Mouse (Mus musculus) liver, embryonic 14.5 days (tissue): Measurements from ENCODE around the gene Cdh23. TPM values are rescaled to one million over a fixed set of nuclear protein-coding genes. Genes with fewer than 3 reads are reported as not detected.

Source experiments
- ATAC-seq: fragments of 200-750 bp; cut with Nextera tagmentation; 2 replicates; pipeline ENCODE4 v1.8.0; 2017; ENCODE audit warnings: moderate number of reproducible peaks, mild to moderate bottlenecking, moderate library complexity; ENCODE audit not compliant: insufficient read depth
- DNase-seq, 3 experiments: peaks; one replicate each; pipeline ENCODE4 v3.0.0-alpha.2; 2012 to 2013; ENCODE audit warnings: low read depth in 3 of 3, low spot score in 3 of 3
- H3K27ac ChIP-seq: fragments of 300-500 bp; sonication (generic); 2 replicates; pipeline ENCODE4 v1.5.1; 2014; ENCODE audit warnings: moderate library complexity, mild to moderate bottlenecking, control low read depth, inconsistent platforms
- H3K27me3 ChIP-seq: fragments of 300-500 bp; sonication (generic); 2 replicates; pipeline ENCODE4 v1.6.1; 2014; ENCODE audit warnings: mild to moderate bottlenecking, low read length, moderate library complexity; ENCODE audit not compliant: control insufficient read depth, insufficient read depth
- H3K36me3 ChIP-seq: fragments of 300-500 bp; sonication (generic); replicated peaks from 2 replicates; pipeline ENCODE4 v1.6.1; 2014; ENCODE audit warnings: low read depth; ENCODE audit not compliant: control insufficient read depth, insufficient read depth
- H3K4me1 ChIP-seq, 2 experiments: fragments of 200-500 bp in 1 of 2; fragments of 300-500 bp in 1 of 2; sonication (generic) in 1 of 2; replicated peaks; 2 replicates each; pipeline ENCODE4 v1.6.1; 2012 to 2014; ENCODE audit warnings: antibody characterized with exemption in 1 of 2, inconsistent platforms in 1 of 2, low read length in 1 of 2; ENCODE audit not compliant: control insufficient read depth in 2 of 2, insufficient read depth in 2 of 2
- H3K4me2 ChIP-seq: fragments of 300-500 bp; sonication (generic); 2 replicates; pipeline ENCODE4 v1.6.1; 2014; ENCODE audit warnings: low read depth, mild to moderate bottlenecking, control low read depth, moderate library complexity
- H3K4me3 ChIP-seq, 2 experiments: fragments of 200-500 bp in 1 of 2; fragments of 300-500 bp in 1 of 2; sonication (generic) in 1 of 2; 2 replicates each; pipeline ENCODE4 v1.5.1; 2012 to 2014; ENCODE audit warnings: low read depth in 2 of 2, low read length in 2 of 2, mild to moderate bottlenecking in 2 of 2, control low read depth in 1 of 2, inconsistent platforms in 1 of 2, moderate library complexity in 1 of 2; ENCODE audit not compliant: insufficient read depth in 1 of 2
- H3K9ac ChIP-seq: fragments of 300-500 bp; sonication (generic); replicated peaks from 2 replicates; pipeline ENCODE4 v1.6.1; 2014; ENCODE audit warnings: mild to moderate bottlenecking, control low read depth, moderate library complexity
- H3K9me3 ChIP-seq: fragments of 300-500 bp; sonication (generic); 2 replicates; pipeline ENCODE4 v1.6.1; 2016; ENCODE audit warnings: low read length, mixed read lengths; ENCODE audit not compliant: control insufficient read depth
- CTCF ChIP-seq: IDR thresholded peaks from 2 replicates; pipeline ENCODE4 v1.5.1; 2016; ENCODE audit warnings: antibody characterized with exemption, low read depth, control low read depth
- EP300 ChIP-seq: IDR thresholded peaks from 2 replicates; pipeline ENCODE4 v1.6.1; 2016; ENCODE audit warnings: antibody characterized with exemption, low read depth
- WGBS: fragments of 180-500 bp; shearing (Covaris S2); extraction: QIAGEN DNeasy Blood & Tissue Kit; methylation state at CpG from one replicate; pipeline ENCODE4 v1.1.7; 2014; ENCODE audit not compliant: insufficient replicate concordance; 5-methylcytosine and 5-hydroxymethylcytosine counted together
- polyA plus RNA-seq, 2 experiments: library from polyadenylated mRNA; depleted of rRNA in 1 of 2; stranded (reverse) in 1 of 2; unstranded in 1 of 2; fragments of >200 nt; fragmentation: Nextera tagmentation in 1 of 2; extraction: Ambion mirVana in 1 of 2; gene quantifications; 2 replicates each; pipeline versions ENCODE4 v1.2.1 to v1.2.3; 2012 to 2014

The Cdh23 gene
- polyA plus RNA-seq, 2 experiments: 0.02 TPM; not detected in 1

GRCm38 (mm10) chr10:60282116-60283014 lies 413.9 kb downstream of the Cdh23 start:
- Histone ChIP-seq H3K27ac (no peak overlapping the region), H3K9ac (no peak overlapping the region)
- no peak for TF ChIP-seq CTCF
- TF ChIP-seq EP300: no peak

GRCm38 (mm10) chr10:60281571-60282050 lies 414.7 kb downstream of the Cdh23 start:
- H3K4me2 ChIP-seq: 0 out of 2 replicates have a peak overlapping the region, but pooled peaks have one; percentile 5
- TF ChIP-seq CTCF: no peak
- TF ChIP-seq EP300: no peak
- no peaks in the 10 kb centered on the region for H3K9me3 ChIP-seq
- DNase-seq (no peak), ATAC-seq (no peak)
- no peaks in the 10 kb centered on the region for H3K27me3 ChIP-seq
- WGBS: 73% methylated on average over 9 of the region's 9 CpGs
- no peaks in the 10 kb centered on the region for H3K36me3 ChIP-seq
- H3K4me3 ChIP-seq: no peak overlapping the region
- no peak overlapping the region for H3K9ac ChIP-seq
- H3K4me1 ChIP-seq: peaks cover 5 to 27% of the 10 kb centered on the region in 2 experiments
- no peak overlapping the region for H3K27ac ChIP-seq

More at GRCm38 (mm10) chr10:60282116-60283014, 413.9 kb downstream of the Cdh23 start:
- 64% methylated on average over 10 of the region's 10 CpGs for WGBS
- DNase-seq: no peak
- Histone ChIP-seq H3K4me3 (no peak overlapping the region), H3K4me2 (0 out of 2 replicates have a peak overlapping the region, but pooled peaks have one; percentile 4), H3K9me3 (no peaks in the 10 kb centered on the region), H3K27me3 (no peaks in the 10 kb centered on the region), H3K36me3 (no peaks in the 10 kb centered on the region), H3K4me1 (peaks cover 0 to 24% of the 10 kb centered on the region in 2 experiments; a peak in 3 of 4 replicates)
- ATAC-seq: no peak

DNA sequence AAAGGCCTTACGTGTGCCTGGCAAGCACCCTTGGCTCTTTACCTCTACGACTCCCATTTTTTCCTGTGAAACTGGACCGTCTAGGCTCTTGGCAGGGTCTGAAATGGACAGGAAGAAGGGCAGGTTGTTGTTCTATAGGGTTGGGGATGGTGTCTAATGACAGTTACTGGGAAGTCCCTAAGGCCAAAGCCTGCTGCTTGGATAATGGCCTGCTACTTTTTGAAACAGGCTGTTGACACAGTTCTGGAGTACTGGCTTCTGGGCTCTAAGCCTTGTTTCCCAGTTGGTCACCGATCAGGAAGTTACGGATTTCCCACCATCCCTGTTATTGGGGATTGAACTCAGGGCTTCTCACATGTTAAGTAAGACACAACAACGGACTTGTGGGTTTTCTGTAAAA lies 415.9 kb downstream of the Cdh23 start:
- TF ChIP-seq CTCF: no peak
- TF ChIP-seq EP300: no peak
- H3K4me3 ChIP-seq: 0 out of 4 replicates have a peak overlapping the region, but pooled peaks of 1 of the 2 experiments have one; percentile 13
- no peak for DNase-seq
- no peaks in the 10 kb centered on the region for H3K27me3 ChIP-seq
- 85% methylated on average over 6 of the region's 6 CpGs for WGBS
- H3K27ac ChIP-seq: no peak overlapping the region
- no peaks in the 10 kb centered on the region for H3K36me3 ChIP-seq
- peak overlapping the region; percentile 9; the same call in 1 of the 2 replicates for H3K4me2 ChIP-seq
- no peak for ATAC-seq
- no peak overlapping the region for H3K9ac ChIP-seq
- H3K4me1 ChIP-seq: peaks cover 5 to 27% of the 10 kb centered on the region in 2 experiments
- H3K9me3 ChIP-seq: no peaks in the 10 kb centered on the region

DNA sequence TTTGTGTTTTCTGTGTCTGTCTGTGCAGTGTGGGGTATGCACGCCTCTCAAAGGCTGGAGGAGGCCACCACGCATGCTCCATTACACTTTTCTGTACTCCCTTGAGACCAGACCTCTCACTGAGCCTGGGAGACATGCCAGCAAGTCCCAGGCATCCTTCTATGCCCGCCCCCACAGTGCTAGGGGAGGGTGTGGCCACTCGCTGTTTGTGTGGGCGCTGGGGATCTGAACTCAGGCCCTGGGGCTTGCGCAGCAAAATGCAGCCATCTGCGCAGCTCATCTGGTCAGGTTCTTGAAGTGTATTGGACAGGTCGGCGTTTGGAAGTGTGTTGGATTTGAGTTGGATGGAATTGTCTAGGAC lies 416.4 kb downstream of the Cdh23 start:
- Histone ChIP-seq H3K27me3 (no peaks in the 10 kb centered on the region), H3K4me3 (0 out of 4 replicates have a peak overlapping the region, but pooled peaks of 1 of the 2 experiments have one; percentile 13), H3K4me1 (peaks cover 5 to 27% of the 10 kb centered on the region in 2 experiments), H3K27ac (no peak overlapping the region), H3K9ac (no peak overlapping the region), H3K4me2 (peak overlapping the region; percentile 89; the same call in 1 of the 2 replicates), H3K9me3 (no peaks in the 10 kb centered on the region), H3K36me3 (no peaks in the 10 kb centered on the region)
- DNase-seq: no peak
- no peak for ATAC-seq
- 73% methylated on average over 9 of the region's 9 CpGs for WGBS
- TF ChIP-seq CTCF (no peak), EP300 (no peak)
